Mouse (Mus musculus): Measurements from ENCODE around the gene Cnot1.

Cnot1 gene

GRCm38 (mm10) chr8:95807331-95807843 is at the start of gene Cnot1:
Cnot1 (minus strand) TSS chr8:95807464.
- peak; percentile 54; the same call in 1 of the 2 replicates for TF ChIP-seq GATA4 (IDR thresholded peaks at IDR 0.05; ENCODE audit: insufficient replicate concordance, low read length)

- TF ChIP-seq GATA4 (IDR thresholded peaks at IDR 0.05; ENCODE audit: insufficient replicate concordance, low read length) = no peak
Observed at GRCm38 (mm10) chr8:95854174-95854573, 46.9 kb upstream of the Cnot1 start.

GRCm38 (mm10) chr8:95853102-95853843 is 46.0 kb upstream of the Cnot1 start, which contains the start of gene Slc38a7:
Slc38a7 (minus strand) TSS chr8:95853539.
- no peak; the same call in 1 of the 2 replicates for TF ChIP-seq GATA4 (IDR thresholded peaks at IDR 0.05; ENCODE audit: insufficient replicate concordance, low read length)

- no peak for TF ChIP-seq GATA4 (IDR thresholded peaks at IDR 0.05; ENCODE audit: insufficient replicate concordance, low read length)
Observed at GRCm38 (mm10) chr8:95852290-95852689, 45.0 kb upstream of the Cnot1 start.

GRCm38 (mm10) chr8:95850326-95850725 is 43.1 kb upstream of the Cnot1 start:
- no peak for TF ChIP-seq GATA4 (IDR thresholded peaks at IDR 0.05; ENCODE audit: insufficient replicate concordance, low read length)

GRCm38 (mm10) chr8:95848734-95849464 is 41.6 kb upstream of the Cnot1 start:
- no peak for TF ChIP-seq GATA4 (IDR thresholded peaks at IDR 0.05; ENCODE audit: insufficient replicate concordance, low read length)

- TF ChIP-seq GATA4 (IDR thresholded peaks at IDR 0.05; ENCODE audit: insufficient replicate concordance, low read length) = no peak
Observed at GRCm38 (mm10) chr8:95848061-95848551, 40.8 kb upstream of the Cnot1 start.

GRCm38 (mm10) chr8:95845026-95845425 is 37.8 kb upstream of the Cnot1 start:
- no peak for TF ChIP-seq GATA4 (IDR thresholded peaks at IDR 0.05; ENCODE audit: insufficient replicate concordance, low read length)

GRCm38 (mm10) chr8:95843968-95844367 is 36.7 kb upstream of the Cnot1 start:
- TF ChIP-seq GATA4 (IDR thresholded peaks at IDR 0.05; ENCODE audit: insufficient replicate concordance, low read length) = no peak

- no peak for TF ChIP-seq GATA4 (IDR thresholded peaks at IDR 0.05; ENCODE audit: insufficient replicate concordance, low read length)
Observed at GRCm38 (mm10) chr8:95841436-95841835, 34.2 kb upstream of the Cnot1 start.

- TF ChIP-seq GATA4 (IDR thresholded peaks at IDR 0.05; ENCODE audit: insufficient replicate concordance, low read length) = no peak
Observed at GRCm38 (mm10) chr8:95839289-95839688, 32.0 kb upstream of the Cnot1 start.

- no peak for TF ChIP-seq GATA4 (IDR thresholded peaks at IDR 0.05; ENCODE audit: insufficient replicate concordance, low read length)
Observed at GRCm38 (mm10) chr8:95837266-95837665, 30.0 kb upstream of the Cnot1 start.

- no peak for TF ChIP-seq GATA4 (IDR thresholded peaks at IDR 0.05; ENCODE audit: insufficient replicate concordance, low read length)
Observed at GRCm38 (mm10) chr8:95835891-95836290, 28.6 kb upstream of the Cnot1 start.

- peak; percentile 97; the same call in 1 of the 2 replicates for TF ChIP-seq GATA4 (IDR thresholded peaks at IDR 0.05; ENCODE audit: insufficient replicate concordance, low read length)
Observed at GRCm38 (mm10) chr8:95833435-95833984, 26.2 kb upstream of the Cnot1 start.

GRCm38 (mm10) chr8:95832603-95833434 is 25.6 kb upstream of the Cnot1 start:
- no peak for TF ChIP-seq GATA4 (IDR thresholded peaks at IDR 0.05; ENCODE audit: insufficient replicate concordance, low read length)

All from liver, adult (tissue).